Mouse (Mus musculus): ENCODE measurements around the gene Jdp2.

Jdp2 gene

DNA sequence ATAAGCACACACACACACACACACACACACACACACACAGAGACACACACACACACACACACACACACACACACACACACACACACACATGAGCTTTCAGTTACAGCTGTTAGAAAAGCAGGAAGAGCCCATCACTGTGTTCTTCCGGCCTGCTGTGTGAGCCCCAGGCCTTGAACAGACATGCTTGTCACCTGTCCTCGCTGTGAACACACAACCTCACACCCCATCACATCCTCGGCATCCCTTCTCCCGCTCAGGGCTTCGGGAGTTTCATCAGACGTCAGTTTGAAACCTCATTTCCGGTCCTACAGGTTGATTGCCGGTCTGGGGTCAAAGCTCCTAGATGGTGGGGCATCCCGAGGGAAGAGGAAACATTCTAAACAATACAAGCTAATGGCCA, 39.1 kb downstream of the Jdp2 start:
- CTCF ChIA-PET, result interaction anchor here (0.6 kb wide), 1 partner anchor 69 kb away, joined by 4 read pairs; no protein-coding TSS in a partner anchor

DNA sequence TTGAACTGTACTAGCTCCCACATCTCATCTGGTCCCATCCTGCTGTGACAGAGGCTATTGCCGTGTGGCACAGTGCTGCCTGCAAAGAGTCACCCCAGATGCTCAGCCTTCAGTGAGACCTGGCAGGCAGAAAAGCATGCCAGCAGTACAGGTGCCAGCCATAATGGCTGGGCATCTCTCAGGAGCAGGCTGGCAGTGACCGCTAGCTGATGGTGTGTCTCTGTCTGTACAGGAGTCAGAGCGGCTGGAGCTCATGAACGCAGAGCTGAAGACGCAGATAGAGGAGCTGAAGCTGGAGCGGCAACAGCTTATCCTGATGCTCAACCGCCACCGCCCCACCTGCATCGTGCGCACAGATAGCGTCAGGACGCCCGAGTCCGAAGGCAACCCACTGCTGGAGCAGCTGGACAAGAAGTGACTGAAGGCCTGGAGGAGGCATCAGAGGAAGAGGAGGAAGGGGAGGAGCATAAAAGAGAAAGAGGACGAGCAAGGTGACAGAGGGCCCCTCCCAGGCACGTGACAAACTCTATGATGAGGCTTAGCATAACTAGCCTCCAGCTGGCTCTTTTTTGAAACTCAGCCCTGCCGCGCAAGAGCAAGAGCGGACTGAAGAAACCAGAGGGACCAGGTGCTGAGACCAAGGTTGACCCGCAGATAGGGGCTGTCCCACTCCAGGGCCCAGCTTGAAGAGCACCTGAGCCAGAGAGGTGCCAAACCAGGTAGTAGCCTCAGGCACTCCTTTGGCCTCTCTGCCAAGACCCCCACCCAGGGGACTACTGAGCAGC, 39.9 kb downstream of the Jdp2 start:
- CTCF ChIA-PET, result no interaction called here

DNA sequence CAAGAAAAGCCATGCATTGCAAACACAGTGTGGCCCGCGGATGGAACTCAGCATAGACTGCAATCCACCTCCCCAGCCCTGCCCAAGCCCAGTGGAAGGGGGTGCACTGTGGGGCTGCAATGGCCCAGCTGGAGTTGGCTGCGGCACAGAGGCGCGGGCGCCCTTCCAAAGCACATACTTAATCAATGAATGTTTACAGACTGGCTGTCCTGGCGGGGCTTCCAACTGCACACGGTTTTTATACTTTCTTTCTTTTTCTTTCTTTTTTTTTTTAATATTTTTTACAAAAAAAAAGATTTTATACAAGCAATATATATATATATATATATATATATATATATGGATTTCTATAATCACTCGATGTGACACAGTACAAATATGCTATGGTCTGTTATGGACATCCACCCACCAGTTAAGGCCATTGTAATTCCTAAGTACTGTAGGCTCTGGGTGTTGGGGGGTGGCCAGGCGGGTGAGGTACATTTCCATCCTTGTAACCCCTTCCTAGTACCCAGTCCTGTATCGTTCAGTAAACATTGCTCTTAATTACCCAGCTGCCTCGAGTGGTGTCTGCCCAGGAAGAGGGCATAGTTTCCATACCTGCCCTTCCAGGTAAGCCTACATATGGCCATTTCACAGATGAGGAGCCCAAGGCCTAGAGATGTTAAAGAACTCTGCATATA, 40.6 kb downstream of the Jdp2 start:
- CTCF ChIA-PET, result no interaction called here

DNA sequence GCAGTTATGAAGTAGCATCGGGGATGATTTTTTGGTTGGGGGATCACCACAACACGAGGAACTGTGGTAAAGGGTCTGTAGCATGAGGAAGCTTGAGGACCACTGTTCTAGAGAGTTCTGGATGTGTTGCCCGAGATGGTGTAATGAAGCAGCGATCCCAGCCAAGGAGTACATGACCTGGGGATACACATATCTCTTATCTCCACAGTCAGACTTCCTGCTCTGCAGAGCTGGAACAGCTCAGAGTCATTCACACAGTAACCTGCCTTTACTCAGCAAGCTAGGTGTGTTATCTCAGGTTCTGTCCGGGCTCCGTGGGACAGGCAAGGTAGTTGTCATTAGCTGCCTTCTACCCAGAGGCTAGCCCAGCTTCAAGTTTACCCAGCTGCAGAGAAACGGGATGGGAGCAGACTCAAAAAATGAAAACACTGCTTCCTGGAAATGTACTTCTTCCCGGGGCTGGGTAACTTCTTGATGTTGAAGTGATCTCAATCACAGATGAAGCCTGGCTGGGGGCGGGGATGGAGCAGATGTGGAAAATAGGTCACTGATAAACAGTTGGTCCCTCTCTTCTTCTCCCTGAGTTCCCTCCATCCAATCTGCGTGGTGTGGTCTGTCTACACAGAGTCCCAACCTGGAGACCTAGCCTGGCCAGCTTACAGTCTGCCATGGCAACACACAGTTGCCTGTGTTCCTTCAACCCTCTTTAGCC, 42.2 kb downstream of the Jdp2 start:
- CTCF ChIA-PET, result no interaction called here

DNA sequence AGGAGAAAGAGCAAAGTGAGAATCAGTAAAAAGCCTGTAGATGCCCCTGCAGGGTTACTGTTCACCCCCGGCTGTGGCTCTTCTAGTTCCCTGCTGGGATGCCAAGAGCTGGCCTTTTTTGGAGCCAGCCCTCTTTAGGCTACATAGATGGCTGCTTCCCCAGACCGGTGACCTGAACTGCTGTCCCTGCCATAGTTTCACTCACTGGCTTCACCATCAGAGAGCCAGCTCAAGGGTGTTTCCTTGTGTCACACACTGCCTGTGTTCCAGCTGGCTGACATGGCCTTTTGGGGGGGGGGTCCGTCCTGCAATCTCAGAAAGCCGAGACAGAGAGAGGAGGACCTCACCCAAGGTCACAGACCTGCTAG, 42.7 kb downstream of the Jdp2 start:
- CTCF ChIA-PET, result interaction anchor here (1.1 kb wide), 1 partner anchor 1858 kb away, joined by 4 read pairs; no protein-coding TSS in a partner anchor

DNA sequence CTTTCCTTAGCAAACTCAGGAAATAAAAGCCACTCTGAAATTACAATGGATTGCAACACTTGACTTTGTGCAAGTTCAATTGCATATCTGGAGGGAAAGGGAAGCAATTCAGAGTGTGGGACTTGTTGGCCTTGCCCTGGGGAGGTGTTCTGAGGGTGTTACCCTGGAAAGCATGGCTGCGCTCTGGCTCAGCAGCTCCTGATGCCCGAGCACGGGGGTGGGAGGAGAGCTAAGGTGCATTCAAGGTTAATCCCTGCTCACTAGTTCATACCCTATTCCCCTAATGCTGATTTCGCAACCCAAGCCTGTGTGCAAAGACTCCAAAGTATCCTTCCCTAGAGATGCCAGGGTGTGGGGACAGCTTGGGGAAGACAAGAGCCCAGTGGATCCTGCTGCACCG, 44.9 kb downstream of the Jdp2 start:
- CTCF ChIA-PET, result no interaction called here

DNA sequence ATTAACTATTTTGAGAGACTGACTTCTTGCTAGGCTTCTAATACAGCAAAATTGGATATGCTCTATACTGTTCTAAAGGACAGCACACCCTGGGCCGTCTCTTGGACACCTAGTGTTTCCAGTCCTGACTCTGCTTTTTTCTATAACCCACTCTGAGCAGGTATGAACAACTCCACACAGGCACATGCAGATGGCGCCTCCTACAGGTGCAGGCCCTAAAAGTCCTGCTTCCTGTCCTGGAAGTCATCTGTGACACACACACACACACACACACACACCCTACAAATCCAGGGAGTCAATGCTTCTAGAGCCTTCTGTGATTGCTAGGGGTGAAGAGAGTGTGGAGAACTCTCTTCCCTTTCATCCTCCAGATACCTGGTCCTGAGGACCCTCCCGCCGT, 46.8 kb downstream of the Jdp2 start:
- CTCF ChIA-PET, result no interaction called here

DNA sequence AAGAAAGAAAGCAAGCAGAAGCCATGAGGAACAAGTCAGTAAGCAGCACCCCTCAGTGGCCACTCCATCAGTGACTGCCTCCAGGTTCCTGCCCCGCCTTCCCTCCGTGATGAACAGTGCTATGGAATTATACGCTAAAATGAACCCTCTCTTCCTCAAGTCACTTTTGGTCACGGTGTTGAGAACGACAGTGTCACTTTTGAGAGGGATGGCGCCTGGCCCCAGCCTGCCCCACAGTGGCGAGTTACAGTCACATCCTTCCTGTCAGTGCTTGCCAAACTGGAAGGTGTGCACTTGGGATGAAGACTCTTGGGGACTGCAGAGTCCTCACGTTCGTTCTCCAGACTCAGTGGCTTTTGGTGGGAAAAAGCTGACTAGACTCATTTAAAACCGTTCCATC, 48.5 kb downstream of the Jdp2 start:
- CTCF ChIA-PET, result no interaction called here

DNA sequence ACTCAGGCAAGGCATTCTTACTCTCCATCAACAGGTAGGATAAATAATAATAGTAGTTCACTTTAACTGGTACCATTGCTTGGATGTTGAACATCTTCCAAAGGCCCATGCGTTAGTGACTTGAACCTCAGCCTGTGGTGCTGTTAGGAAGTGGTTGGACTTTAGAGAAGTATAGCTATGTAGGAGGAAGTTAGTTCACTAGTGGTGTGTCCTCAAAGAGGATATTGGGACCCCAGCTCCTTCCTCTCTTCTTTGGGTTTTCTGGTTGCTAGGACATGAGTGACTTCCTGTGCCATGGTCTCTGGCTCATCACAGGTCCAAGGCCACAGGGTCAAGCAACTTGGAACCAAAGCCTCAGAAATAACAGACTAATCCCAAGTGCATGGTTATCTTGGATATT, 49.1 kb downstream of the Jdp2 start:
- CTCF ChIA-PET, result no interaction called here

DNA sequence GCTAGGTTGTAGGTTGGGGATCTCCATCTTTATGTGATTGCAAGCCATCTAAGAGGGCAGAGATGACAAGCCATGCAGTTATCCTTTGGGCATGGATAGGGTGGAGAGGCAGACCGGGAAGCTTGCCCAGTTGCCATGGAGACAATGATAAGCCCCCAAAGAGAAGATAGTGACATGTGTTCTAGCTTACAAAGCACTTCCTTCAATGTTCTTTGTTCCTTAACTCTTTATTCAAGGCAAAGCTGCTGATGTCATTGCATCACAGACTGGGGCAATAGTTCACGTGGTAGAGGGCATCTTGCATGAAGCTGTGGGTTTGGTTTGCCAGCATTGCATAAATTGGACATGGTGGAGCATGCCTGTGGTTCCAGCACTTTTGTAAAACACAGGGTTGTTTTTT, 60.5 kb downstream of the Jdp2 start:
- CTCF ChIA-PET, result no interaction called here

DNA sequence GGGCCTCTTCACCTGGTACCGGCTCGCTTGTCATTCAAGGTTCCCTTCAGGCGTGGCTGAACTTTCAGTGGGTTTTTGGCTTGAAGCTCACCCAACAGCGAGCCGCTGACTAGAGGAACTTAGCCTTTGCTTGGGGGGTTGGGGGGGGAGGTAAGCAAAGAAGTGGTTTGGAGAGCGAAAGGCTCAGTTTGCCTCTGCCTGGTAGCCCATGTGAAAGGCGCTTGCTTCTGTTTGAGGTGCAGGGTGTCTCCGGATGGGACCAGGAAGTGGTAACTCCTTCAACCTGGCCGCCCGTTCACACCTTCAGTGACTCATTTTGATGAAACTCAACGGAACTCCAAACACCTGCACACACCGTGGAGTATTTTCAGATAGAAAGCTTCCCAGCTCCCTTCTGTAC, 62.0 kb downstream of the Jdp2 start:
- CTCF ChIA-PET, result interaction anchor here (0.6 to 1.1 kb wide), 3 partner anchors 144 to 323 kb away, joined by 3 to 6 read pairs (median 5); no protein-coding TSS in a partner anchor

DNA sequence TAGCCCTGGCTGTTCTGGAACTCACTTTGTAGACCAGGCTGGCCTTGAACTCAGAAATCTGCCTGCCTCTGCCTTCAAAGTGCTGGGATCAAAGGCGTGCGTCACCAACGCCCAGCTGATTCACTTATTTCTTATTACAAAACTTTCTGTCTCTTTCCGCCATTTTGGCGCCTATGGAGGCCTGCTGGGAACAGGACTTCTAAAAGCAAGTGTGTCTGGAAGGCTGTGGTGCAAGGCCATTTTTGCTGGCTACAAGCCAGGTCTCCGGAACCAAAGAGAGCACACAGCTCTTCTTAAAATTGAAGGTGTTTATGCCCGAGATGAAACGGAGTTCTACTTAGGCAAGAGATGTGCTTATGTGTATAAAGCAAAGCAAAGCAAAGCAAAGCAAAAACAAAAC, 63.4 kb downstream of the Jdp2 start:
- CTCF ChIA-PET, result interaction anchor here (0.6 to 0.7 kb wide), 2 partner anchors 93 to 172 kb away, joined by 3 to 4 read pairs; no protein-coding TSS in a partner anchor

DNA sequence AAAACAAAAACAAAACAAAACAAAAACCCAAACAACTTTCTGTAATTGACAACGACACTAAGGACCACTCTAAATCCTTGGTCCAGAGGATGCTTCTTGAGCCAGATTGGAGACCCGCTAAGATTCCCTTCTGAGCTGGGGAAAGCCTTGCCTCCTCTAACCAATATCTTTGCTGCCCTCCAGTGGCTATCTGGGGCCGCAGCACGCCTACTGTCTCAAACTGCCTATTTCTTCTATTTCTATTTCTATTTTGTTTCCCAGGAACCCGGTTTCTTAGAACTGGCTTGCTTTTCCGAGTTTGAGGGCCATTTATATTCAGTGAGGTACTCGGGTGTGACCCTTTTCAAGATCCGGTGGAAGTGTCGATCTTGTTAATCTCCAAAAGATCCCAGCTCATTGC, 64.1 kb downstream of the Jdp2 start:
- CTCF ChIA-PET, result interaction anchor here (0.6 kb wide), 1 partner anchor 125 kb away, joined by 3 read pairs; no protein-coding TSS in a partner anchor

DNA sequence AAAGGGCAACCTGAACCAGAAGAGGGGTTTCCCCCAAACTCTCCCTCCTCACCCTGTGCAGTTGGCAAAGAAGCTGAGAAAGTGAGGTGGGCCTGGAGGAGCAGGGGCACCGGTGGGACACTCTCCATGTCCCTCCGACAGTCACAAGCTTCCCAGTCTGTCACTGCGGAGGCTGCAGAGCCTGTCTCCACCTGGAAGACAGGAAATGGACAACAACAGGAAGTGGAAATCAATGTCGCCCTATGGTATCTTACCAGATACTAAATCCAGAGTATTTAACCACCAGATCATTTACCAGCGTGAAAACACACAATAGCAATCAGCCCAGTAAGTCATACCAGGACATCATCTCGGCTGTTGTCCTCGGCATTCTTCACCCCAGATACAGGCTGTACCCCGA, 67.3 kb downstream of the Jdp2 start:
- CTCF ChIA-PET, result no interaction called here

DNA sequence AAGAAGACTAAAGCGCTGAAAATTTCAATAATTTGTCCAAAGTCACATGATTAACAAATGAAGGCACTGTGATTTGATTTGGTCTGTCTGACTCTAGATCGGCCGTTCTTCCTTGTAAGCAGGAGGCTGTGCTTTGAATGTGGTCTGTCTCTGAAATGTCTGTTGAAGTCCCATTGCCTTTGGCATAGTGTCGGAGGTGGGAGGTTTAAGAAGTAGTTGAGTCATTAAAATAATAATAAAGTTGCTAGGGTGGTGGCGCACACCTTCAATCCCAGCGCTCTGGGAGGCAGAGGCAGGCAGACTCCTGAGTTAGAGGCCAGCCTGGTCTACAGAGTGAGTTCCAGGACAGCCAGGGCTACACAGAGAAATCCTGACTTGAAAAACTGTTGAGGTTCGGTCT, 68.2 kb downstream of the Jdp2 start:
- CTCF ChIA-PET, result no interaction called here

DNA sequence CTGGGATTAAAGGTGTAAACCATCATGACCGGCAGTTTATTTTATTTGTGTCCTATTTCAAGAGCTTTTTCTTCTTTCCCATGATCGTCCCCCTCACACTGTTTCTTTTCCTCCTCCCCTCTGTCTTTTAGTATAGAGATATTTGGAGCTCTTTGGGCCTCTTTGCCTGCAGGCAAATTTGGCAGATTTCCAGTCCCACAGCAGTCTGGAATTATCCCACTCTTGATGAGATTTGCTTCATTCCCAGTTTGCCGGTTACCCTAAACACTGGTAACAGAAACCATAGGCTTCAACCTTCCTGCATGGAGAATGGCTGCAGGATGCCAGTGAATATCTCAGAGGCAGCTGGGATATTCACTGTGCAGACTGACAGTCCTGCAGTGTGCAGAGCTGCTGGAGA, 69.9 kb downstream of the Jdp2 start:
- CTCF ChIA-PET, result no interaction called here

DNA sequence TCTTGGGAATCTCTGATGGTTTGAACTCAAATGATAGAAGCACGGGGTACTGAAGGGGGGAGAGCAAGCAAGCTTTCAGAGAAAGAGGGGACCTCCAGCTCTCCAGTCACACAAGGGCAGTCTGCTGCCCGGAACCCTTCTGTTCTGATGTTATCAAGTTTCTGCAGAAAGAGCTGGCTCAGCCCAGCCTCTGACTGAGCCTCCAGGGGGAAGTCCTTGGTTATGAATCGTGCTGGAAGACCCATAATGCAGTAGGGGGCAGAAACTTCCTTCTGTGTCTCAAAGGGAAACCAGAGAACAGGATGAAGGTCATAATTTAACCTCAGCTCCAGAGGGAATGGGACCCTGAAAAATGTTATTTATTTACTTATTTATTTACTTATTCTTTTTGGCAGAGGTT, 71.3 kb downstream of the Jdp2 start:
- CTCF ChIA-PET, result no interaction called here

DNA sequence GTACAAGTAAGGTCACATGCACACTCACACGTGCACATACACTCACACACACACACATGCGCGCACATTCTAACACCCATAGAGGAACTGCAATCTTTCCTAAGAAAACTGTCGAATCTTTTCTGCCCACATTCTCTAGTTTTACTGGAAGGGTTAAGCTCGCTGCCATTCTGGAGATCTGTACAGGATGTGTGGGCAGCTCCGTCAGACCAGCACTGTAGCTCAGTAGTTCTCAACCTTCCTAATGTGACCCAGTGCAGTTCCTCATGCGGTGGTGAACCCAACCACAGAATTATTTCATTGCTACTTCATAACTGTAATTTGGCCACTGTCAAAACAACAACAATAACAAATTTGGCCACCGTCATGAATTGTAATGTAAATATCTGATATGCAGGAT, 75.1 kb downstream of the Jdp2 start:
- CTCF ChIA-PET, result interaction anchor here (0.6 kb wide), 1 partner anchor 608 kb away, joined by 3 read pairs; no protein-coding TSS in a partner anchor

DNA sequence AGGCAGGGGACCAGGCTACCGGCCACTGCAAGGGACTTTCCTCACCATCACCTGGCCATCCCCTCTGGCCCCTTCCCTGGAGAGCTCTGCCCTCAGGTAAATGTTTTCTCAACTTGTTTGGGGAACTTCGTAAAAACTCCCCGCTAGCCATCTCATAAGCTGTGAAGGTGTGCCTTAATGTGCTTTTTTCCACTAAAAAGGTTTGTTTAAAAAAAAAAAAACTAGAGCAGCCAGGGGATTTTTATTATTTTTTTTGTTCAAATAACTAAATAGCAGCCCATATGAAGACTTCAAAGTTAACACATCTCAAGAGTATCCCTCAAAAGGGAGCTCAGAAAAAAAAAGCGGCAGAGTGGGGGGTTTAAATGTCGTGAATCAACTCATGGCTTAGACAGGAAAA, 80.3 kb downstream of the Jdp2 start:
- CTCF ChIA-PET, result no interaction called here

DNA sequence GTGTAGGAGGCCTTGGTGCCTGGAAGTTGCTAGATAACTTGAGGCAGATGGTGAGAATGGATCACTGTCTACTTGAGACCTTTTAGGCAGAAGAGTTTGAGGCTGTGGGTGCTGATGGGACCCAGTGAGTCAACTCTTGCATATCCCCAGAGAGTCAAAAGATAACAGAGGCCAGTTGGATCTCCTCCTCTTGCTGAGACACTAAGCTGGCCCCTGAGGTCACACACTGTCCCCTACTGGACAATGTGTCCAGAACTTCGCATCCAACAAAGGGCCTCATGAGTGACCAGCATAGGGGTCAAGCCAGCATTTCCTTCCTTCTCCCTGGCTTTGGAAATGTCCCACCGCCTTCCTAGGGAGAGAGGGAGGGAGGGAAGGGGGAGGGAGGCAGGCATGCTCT, 81.0 kb downstream of the Jdp2 start:
- CTCF ChIA-PET, result no interaction called here

DNA sequence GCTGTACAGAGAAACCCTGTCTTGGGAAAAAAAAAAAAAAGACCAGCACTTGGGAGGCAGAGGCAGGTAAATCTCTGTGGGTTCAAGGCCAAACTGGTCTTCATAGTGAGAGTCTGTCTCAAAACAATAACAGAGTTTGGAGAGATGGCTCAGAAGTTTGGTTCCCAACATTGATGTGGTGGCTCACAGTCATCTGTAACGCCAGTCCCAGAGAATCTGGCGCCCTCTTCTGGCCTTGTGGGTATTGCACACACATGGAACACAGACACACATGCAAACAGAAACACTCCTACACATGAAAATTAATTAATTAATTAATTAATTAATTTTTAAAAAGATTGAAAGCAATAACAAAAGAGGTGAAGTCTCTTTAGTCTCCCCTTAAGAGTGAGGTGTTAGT, 83.5 kb downstream of the Jdp2 start:
- CTCF ChIA-PET, result interaction anchor here (0.6 kb wide), 1 partner anchor 754 kb away, joined by 3 read pairs; no protein-coding TSS in a partner anchor

DNA sequence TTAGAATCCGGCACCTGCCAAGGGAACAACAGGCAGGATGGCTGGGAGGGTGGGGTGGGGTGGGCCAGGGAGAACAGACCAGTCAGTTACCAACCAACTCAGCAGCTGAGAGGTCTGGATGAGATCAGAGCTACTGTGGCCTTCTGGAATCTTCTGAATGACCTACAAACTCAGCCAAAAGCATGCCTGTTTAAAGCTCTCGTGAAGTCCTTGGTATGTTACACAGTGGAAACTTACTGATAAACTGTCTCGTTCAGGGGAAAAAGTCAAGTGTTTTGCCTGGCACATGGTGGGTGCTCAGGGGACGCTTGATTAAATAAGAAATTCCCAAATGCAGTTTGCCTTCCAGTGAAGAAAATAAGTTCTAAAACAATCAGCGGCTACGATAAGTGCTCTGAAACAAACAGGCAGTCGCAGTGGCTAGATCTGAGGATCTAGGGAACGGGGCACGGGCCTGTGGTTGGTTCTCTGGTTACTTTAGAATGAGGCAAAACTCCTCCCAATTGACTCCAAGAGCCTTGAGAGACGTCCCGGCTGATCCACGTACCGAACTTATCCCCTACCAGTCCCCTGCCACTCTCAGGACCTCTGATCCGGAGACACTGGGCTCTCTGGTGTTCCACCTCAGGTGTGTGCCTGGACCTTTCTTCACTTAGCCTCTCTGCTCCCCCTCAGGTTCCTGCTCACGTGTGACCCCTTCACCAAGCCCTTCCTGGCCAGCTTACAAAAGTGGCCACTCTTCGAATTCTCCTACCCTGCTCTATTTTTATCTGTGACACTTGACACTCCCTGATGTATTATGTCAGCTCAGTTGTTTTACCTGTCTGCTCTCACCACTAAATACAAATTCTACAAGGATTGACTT, 85.8 kb downstream of the Jdp2 start:
- CTCF ChIA-PET, result no interaction called here
